Mouse (Mus musculus) MEL (cell line): Measurements from ENCODE around the gene Fam228b.

Experiments
- CTCF ChIP-seq, 3 experiments: IDR thresholded peaks in 2 of 3; conservative IDR thresholded peaks in 1 of 3; 2 replicates each; pipeline ENCODE4 v1.5.1; 2011 to 2012; ENCODE audit warnings: low read length in 3 of 3, low read depth in 2 of 3, mild to moderate bottlenecking in 2 of 3, improper control_type of control experiment in 1 of 3, inconsistent platforms in 1 of 3, mixed read lengths in 1 of 3, moderate library complexity in 1 of 3; ENCODE audit not compliant: control insufficient read depth in 1 of 3, insufficient read depth in 1 of 3, poor library complexity in 1 of 3, severe bottlenecking in 1 of 3
- HCFC1 ChIP-seq: IDR thresholded peaks from 2 replicates; pipeline ENCODE4 v1.6.1; 2012; ENCODE audit warnings: low read depth, mild to moderate bottlenecking, inconsistent platforms, low read length, improper control_type of control experiment, moderate library complexity
- NRF1 ChIP-seq: IDR thresholded peaks from 2 replicates; pipeline ENCODE4 v1.6.1; 2014; ENCODE audit warnings: low read depth, mild to moderate bottlenecking, inconsistent platforms, low read length, improper control_type of control experiment, moderate library complexity; ENCODE audit not compliant: poor library complexity, insufficient read depth, severe bottlenecking
- POLR2A ChIP-seq, 2 experiments: IDR thresholded peaks; 2 replicates each; pipeline ENCODE4 v1.6.1; 2011 to 2012; ENCODE audit warnings: low read length in 2 of 2, mild to moderate bottlenecking in 2 of 2, control low read depth in 1 of 2, improper control_type of control experiment in 1 of 2, low read depth in 1 of 2, moderate library complexity in 1 of 2; ENCODE audit not compliant: control insufficient read depth in 1 of 2, insufficient read depth in 1 of 2, poor library complexity in 1 of 2
- USF1 ChIP-seq: IDR thresholded peaks from 2 replicates; pipeline ENCODE4 v1.6.1; 2014; ENCODE audit warnings: low read depth, mild to moderate bottlenecking, inconsistent platforms, low read length, improper control_type of control experiment, moderate library complexity
- ZMIZ1 ChIP-seq: IDR thresholded peaks from 2 replicates; pipeline ENCODE4 v1.6.1; 2012; ENCODE audit warnings: low read depth, mild to moderate bottlenecking, inconsistent platforms, low read length, improper control_type of control experiment, moderate library complexity
- ZNF384 ChIP-seq: IDR thresholded peaks from 2 replicates; pipeline ENCODE4 v1.6.1; 2012; ENCODE audit warnings: low read depth, mild to moderate bottlenecking, inconsistent platforms, low read length, improper control_type of control experiment

GRCm38 (mm10) chr12:4775588-4775949 lies 6.5 kb upstream of the Fam228b start:
- TF ChIP-seq ZMIZ1 (no peak), CTCF (IDR thresholded peaks at IDR 0.05 in 2 of 3, conservative IDR thresholded peaks at IDR 0.05 in 1 of 3; ENCODE audit: control insufficient read depth in 1 of 3, insufficient read depth in 1 of 3, low read depth in 2 of 3, low read length in 3 of 3, poor library complexity in 1 of 3, severe bottlenecking in 1 of 3) (no peak), POLR2A (IDR thresholded peaks at IDR 0.05; ENCODE audit: control insufficient read depth in 1 of 2, insufficient read depth in 1 of 2, low read depth in 1 of 2, low read length in 2 of 2, poor library complexity in 1 of 2) (no peak), USF1 (no peak), HCFC1 (no peak), NRF1 (no peak), ZNF384 (no peak)
